Mouse (Mus musculus) olfactory bulb, adult 2 months (tissue): ENCODE results near the gene Pex3.

Experiments used
- CTCF ChIP-seq: fragments of 200-500 bp; IDR thresholded peaks from 2 replicates; pipeline ENCODE4 v1.5.1; 2012; ENCODE audit warnings: low read depth, mild to moderate bottlenecking, low read length, moderate library complexity; ENCODE audit not compliant: insufficient read depth
- POLR2A ChIP-seq: fragments of 200-500 bp; IDR thresholded peaks from 2 replicates; pipeline ENCODE4 v1.6.1; 2012; ENCODE audit warnings: mild to moderate bottlenecking, low read depth, low read length, moderate library complexity; ENCODE audit not compliant: insufficient read depth

GRCm38 (mm10) chr10:13502371-13502770, 50.6 kb downstream of the Pex3 start:
- TF ChIP-seq CTCF (no peak), POLR2A (no peak)
